Mouse (Mus musculus) macrophage (primary cell): Measurements from ENCODE around the gene Fkbp15. TPM values are rescaled to one million over a fixed set of nuclear protein-coding genes. Genes with fewer than 3 reads are reported as not detected.

Experiments used
- H3K27ac ChIP-seq: fragments of 350-480 bp; formaldehyde crosslinking; 2 replicates; pipeline ENCODE4 v1.9.0; 2021
- H3K36me3 ChIP-seq: fragments of 350-480 bp; formaldehyde crosslinking; 2 replicates; pipeline ENCODE4 v1.9.0; 2021; ENCODE audit errors: inconsistent target
- H3K4me3 ChIP-seq: fragments of 350-480 bp; formaldehyde crosslinking; 2 replicates; pipeline ENCODE4 v1.9.0; 2021; ENCODE audit errors: inconsistent target
- H3K79me2 ChIP-seq: fragments of 350-480 bp; formaldehyde crosslinking; 2 replicates; pipeline ENCODE4 v1.9.0; 2021; ENCODE audit errors: inconsistent target
- WGBS: methylation state at CpG from one replicate; pipeline ENCODE4 v1.1.7; 2026; ENCODE audit warnings: inconsistent platforms; ENCODE audit not compliant: missing documents; 5-methylcytosine and 5-hydroxymethylcytosine counted together
- polyA plus RNA-seq: library from polyadenylated mRNA; stranded (reverse); fragments of 250-400 nt; gene quantifications from 3 replicates; pipeline ENCODE4 v1.2.4, GENCODE M21; 2018; ENCODE audit warnings: inconsistent platforms
- total RNA-seq, 78 experiments: library from RNA; depleted of rRNA; stranded (reverse); fragments of 250-400 nt; gene quantifications; 1 replicate in 9 of 78; 2 replicates in 24 of 78; 3 replicates in 43 of 78; 4 replicates in 2 of 78; pipeline ENCODE4 v1.2.4; 2018; ENCODE audit warnings: inconsistent platforms in 56 of 78

Fkbp15 gene
- 100 to 1,000 TPM; 169 to 626 (median 517) TPM for total RNA-seq (2018; cell fraction: chromatin; rRNA removed)
- 100 to 1,000 TPM; 103 to 194 (median 146) TPM for total RNA-seq (2018; cell fraction: cytosol; rRNA removed)
- 100 to 1,000 TPM; 122 to 388 (median 268) TPM for total RNA-seq (2018; cell fraction: nucleus; rRNA removed)
- polyA plus RNA-seq = 137 to 171 TPM (median 154 TPM) in 3 replicates

DNA sequence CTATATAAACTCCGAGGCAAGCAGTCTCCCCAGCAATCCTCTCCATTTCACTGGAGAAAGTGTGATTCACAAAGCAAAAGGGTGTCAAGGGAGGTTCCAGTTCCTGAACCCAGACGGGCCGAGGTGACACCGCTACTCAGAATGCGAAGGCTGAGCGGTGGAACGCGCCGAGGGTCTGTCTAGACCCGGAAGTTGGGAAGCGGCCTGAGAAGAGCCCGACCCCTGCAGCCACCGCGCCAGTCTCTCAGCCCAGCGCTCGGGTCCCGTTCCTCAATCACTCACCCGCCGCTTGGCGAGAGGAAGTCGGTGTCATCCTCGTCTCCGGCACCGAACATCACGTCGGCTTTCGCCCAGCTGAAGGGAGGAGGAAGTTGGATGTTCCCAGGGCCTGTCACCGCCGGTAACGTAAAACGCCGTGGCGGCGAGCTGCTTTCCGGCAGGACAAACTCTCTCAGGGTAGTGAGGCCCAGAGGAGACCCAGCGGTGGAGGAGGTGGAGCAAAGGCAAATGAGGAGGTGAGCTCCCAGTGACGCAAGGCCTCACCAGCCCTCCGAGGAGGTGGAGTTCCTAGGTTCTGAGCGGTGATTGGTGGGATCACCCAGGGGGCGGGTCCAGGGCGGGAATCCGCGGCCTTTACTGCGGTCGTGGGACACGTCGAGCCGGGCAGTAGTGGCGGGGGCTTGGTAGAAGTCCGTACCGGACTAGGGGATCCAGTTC is at the start of gene Fkbp15, which contains the start of gene Slc31a1:
TSS of gene Fkbp15 (minus strand) at position 461 of the 717 bp plus-strand sequence.
TSS of gene Slc31a1 (plus strand) at position 640 of the 717 bp plus-strand sequence.
- WGBS = under 1% methylated on average over 40 of the region's 51 CpGs
- peak within 1 kb of the TSS; percentile 94 for H3K4me3 ChIP-seq
- H3K27ac ChIP-seq = peak within 1 kb of the TSS; percentile 94
- H3K36me3 ChIP-seq = no peaks in the 10 kb centered on the region
- peaks cover 86% of the 10 kb centered on the region for H3K79me2 ChIP-seq

DNA sequence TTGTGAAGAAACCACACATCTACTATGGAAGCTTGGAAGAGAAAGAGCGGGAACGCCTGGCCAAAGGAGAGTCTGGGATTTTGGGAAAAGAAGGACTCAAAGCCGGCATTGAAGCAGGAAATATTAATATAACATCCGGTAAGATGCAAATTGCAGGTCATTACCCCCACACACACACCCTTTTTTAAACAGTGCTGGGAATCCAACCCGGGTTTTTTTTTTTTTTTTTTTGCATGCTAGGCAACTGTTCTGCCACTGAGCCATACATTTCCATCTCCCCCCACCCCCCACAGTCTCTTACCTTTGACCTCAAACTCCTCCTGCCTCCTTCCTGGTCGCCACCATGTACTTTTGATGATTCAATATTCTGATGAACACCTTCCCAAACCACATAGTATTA is 49.3 kb upstream of the Fkbp15 start:
- Histone ChIP-seq H3K27ac (peak overlapping the region; percentile 78; the same call in 1 of the 2 replicates), H3K79me2 (peaks cover 76% of the 10 kb centered on the region)
- WGBS = 43% methylated on average over 6 of the region's 6 CpGs

DNA sequence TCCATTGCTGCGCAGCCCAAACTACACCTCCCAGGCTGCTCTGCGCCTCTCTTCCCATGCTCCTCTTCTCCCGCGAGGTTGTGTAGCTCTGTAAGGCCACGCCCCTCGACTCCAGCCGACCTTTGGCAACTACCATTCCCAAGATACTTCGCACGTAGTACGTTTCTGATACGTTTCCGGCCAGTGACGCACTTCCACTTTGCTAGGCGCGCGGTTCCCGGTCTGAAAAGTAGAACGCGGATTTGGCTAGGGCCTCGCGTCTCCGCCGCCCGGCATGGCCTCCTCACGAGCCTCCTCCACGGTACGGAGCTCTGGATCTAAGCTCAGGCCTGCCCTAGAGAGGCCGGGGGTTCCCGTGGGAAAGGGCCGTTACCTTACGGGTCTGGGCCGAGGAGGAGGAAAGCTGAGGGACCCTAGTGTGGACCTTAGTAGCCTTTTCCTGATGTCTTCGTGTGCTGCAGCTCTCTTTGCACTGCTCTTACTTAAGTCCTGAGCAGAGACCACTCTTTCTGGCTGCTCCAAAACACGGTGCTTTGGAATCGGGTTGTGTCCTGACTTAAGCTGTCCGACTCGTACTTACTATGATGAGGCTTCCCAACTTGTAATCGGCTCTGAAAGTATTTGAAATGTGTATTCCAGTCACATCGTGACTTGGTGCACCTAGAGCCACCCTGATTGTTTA is 48.4 kb upstream of the Fkbp15 start, which contains the start of the genes Cdc26 and Prpf4:
TSS of gene Cdc26 (minus strand) at position 42 of the 682 bp plus-strand sequence.
TSS of gene Prpf4 (plus strand) at position 197 of the 682 bp plus-strand sequence.
- H3K4me3 ChIP-seq = peak within 1 kb of the TSS; percentile 94
- WGBS = under 1% methylated on average over 39 of the region's 39 CpGs
- H3K27ac ChIP-seq = peak within 1 kb of the TSS; percentile 78
- peaks cover 25% of the 10 kb centered on the region for H3K36me3 ChIP-seq
- H3K79me2 ChIP-seq = peaks cover 84% of the 10 kb centered on the region

More for the DNA sequence above, 49.3 kb upstream of the Fkbp15 start:
- peaks cover 32% of the 10 kb centered on the region for H3K36me3 ChIP-seq
- peak overlapping the region; percentile 94 for H3K4me3 ChIP-seq

DNA sequence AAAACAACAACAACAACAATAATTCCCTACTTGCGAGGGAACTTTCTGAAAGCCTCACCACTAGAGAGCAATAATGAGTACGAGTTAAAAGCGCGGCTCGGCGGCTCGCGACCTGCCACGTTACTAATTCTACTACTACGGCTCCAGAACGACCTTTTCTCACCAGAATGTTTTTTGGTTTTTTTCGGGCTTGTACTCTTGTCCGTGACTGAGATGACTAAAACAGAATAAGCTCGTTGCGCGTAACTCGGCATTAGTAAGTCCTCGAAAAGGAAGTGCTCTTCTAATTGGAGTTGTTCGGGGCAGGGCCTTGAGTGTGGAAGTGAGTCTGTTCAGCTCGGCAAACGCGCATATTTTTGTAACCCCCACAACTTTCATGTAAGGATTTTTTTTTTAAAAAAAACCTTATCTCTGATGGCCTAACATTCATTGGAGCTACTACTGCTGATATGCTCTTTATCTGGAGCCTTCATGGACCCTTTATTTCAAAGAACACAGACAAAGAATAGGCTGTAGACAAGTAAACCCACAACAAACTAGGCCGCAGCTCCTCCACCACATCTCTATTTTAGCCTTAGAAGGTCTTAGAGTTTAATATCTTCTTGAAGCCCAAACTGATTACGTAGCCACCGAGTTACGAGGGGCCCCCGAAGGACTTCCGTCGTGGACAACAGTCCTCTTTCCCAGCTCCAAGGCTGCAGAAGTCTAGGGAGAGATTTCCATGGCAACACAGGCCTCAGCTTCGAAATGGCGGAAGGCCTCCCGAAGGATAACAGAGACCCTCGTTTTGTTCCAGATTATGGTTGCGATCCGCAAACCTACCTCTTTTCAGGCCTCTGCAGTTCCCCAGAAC is 47.6 kb upstream of the Fkbp15 start:
- H3K27ac ChIP-seq = peak overlapping the region; percentile 78
- peak overlapping the region; percentile 94 for H3K4me3 ChIP-seq
- H3K79me2 ChIP-seq = peaks cover 90% of the 10 kb centered on the region
- under 1% methylated on average over 35 of the region's 35 CpGs for WGBS
- H3K36me3 ChIP-seq = peaks cover 25% of the 10 kb centered on the region

DNA sequence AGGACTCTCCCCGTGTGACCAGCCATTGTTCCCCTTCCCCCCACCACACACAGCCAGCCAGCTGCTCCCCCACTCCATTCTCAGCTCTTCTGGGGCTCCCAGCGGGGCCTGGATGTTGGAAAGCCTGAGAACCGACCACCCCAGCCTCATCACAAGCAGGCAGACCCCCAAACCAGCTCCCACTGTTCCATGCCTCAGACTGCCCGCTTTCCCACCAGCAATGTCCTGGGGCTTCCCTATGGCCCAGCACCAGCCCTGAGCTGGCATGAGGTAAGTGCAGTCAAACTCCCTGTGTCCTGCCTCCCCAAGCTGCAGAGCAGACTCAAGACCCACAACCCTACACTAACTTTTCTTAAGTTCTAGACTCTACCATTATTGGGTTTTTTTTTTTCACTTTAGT is 45.8 kb upstream of the Fkbp15 start:
- Histone ChIP-seq H3K79me2 (peaks cover 91% of the 10 kb centered on the region), H3K27ac (no peak overlapping the region), H3K36me3 (peaks cover 28% of the 10 kb centered on the region; the same call in 1 of the 2 replicates), H3K4me3 (no peak overlapping the region)
- whole genome bisulfite sequencing = 80% methylated on average over 4 of the region's 4 CpGs

DNA sequence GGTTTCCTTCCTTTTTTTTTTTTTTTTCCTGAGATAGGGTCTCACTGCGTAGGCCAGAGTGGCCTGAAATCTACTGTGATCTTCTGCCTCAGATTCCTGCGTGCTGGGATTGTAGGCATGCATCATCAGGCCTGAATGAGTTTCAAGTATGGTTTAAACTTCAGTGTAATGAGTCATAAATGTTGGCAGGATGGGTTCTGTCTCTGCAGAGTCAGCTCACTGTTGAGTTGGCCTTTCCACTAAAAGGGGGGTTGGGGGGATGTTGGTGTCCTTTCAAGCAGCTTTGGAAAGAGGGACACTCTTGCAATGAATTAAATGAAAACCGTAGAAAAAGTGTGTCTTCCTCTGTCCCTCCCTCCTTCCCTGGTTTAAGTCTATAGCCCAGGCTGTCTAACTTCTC is 38.6 kb upstream of the Fkbp15 start:
- Histone ChIP-seq H3K79me2 (peaks cover 80% of the 10 kb centered on the region), H3K4me3 (no peak overlapping the region), H3K27ac (no peak overlapping the region), H3K36me3 (peaks cover 68% of the 10 kb centered on the region; the same call in 1 of the 2 replicates)
- WGBS = 96% methylated on average over 2 of the region's 3 CpGs

DNA sequence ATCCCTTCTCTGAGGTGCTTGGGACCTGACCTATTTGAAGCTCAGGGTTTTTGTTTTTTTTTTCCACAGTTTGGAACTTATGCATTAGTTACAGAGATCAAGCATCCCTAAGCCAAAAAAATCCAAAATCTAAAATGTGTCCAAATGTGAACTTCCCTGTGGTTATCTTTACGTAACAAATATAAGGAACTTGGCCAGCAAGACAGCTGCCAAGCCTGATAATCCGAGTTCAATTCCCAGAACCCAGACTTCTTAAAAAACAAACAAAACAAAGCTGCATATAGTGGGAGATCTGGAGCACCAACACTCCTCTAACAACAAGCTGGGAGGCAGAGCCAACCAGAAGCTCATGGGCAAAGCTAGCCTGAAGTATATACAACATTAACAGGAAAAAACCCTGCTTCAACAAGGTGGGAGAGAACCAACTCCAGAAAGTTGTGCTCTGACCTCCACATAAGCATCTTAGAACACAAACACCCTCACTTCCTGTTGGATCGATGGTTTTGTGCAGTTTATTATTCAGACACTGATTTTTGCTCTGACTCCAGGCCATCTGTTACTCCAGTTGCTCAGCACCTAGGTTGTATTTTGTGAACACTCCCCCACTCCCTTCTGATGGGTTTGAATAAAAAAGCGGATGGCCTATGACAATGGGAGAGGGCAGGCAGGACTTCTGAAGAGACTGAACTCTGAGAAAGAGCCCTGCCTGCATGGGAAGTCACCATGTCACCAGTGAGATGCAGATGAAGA is 37.4 kb upstream of the Fkbp15 start:
- no peak overlapping the region for H3K4me3 ChIP-seq
- peaks cover 57% of the 10 kb centered on the region; the same call in 1 of the 2 replicates for H3K36me3 ChIP-seq
- WGBS = 68% methylated on average over 4 of the region's 4 CpGs
- H3K27ac ChIP-seq = no peak overlapping the region
- peaks cover 68% of the 10 kb centered on the region for H3K79me2 ChIP-seq

DNA sequence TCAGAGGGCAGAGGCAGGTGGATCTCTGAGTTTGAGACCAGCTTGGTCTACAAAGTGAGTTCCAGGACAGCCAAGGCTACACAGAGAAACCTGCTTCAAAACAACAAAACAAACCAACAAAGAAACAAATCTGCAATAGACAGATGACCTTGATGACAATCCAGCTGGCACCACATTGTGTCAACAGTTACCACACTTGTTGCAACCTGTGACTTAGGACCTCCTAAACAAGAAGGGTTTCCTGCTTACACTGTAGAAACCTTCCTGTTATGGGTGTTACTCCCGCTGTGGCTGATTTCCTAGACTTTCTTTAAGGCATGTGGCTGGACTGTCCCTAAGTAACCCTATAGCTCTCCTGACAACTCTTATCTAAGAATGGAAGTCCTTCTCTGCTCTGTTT is 35.5 kb upstream of the Fkbp15 start:
- Histone ChIP-seq H3K36me3 (peaks cover 43% of the 10 kb centered on the region; the same call in 1 of the 2 replicates), H3K79me2 (peaks cover 48% of the 10 kb centered on the region), H3K4me3 (no peak overlapping the region), H3K27ac (no peak overlapping the region)
- 63% methylated on average over 1 of the region's 1 CpGs for WGBS

DNA sequence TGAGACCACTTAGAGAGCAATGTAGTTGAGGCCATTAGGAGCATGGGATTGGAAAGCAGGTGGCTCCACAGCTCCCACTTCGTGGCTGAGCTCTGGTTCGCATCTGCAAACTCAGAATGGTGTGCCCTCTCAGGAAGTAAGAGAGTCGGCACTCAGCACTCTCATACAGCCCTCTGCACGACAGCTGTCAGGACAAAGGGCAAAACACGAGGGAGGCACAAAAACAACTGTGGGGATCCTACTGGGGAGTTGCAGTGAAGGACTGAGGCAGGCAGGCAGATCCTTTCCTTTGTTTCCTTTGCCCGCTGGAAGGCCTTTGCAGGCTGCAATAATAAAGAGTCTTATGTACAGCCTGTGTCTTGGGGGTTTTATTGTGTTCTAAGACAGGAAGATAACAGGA is 33.1 kb upstream of the Fkbp15 start:
- H3K36me3 ChIP-seq = peaks cover 40% of the 10 kb centered on the region; the same call in 1 of the 2 replicates
- 90% methylated on average over 6 of the region's 6 CpGs for WGBS
- no peak overlapping the region for H3K4me3 ChIP-seq
- peaks cover 32% of the 10 kb centered on the region for H3K79me2 ChIP-seq
- H3K27ac ChIP-seq = no peak overlapping the region

DNA sequence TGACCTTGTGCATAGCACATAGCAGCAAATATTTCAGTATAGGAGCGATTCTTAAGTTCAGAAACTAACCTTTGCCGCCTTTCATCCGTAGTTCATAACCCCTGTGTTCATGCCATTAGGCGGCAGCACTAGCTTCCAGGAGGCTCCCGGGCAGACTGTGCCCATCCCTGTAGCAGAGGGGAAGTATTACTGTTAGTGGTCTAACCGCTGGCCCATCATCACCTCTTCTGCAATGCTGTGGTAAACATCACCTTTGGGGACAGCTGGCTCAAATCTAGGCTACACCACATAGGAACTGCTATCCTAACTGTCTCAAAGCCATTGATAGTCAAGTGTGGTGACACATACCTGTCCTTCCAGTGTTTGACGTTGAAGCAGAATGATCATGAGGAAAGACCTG is 31.5 kb upstream of the Fkbp15 start:
- WGBS = 57% methylated on average over 7 of the region's 7 CpGs
- peaks cover 16% of the 10 kb centered on the region for H3K79me2 ChIP-seq

DNA sequence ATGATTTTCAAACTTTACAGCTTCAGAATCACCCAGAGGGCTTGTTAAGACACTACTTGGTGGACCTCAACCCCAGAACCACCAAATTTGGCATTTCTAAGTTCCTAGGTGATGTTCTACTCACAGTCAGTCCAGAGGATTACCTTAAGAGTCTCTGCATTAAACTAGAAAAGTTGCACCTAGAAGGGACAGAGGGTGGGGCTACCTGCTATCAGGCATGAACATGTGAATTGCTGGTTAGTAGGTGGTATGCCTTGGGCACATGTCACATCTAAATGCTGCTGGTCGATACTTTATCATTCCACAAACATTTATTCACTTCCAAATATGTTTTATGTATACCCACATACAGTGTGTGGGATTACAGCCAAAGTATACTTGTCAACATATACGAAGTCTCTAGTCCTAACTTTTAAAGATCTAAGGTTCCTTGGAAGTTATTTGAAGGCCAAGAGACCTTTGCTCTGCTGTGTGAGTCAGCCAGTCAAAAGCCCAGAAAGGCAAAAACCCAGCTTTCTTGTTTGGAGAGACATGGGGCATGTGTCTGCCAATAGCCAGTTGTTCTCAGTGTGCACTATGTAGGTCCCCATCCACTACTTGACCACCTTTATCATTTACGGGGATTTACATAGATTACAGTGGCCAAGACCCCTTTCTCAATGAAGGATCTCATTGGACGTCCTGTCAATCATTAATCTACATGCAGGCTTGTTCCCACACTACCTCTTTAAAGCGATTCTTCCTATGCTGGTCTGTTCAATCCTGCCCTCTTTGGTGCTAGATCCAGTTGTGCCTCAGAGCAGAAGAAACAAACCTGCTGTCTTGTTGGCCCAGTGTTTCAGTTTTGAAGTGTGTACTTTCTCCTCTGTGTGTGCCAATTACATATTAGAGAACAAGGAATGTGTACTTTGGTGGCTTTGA is 29.5 kb upstream of the Fkbp15 start:
- no peak overlapping the region for H3K27ac ChIP-seq
- H3K36me3 ChIP-seq = peaks cover 51% of the 10 kb centered on the region; the same call in 1 of the 2 replicates
- 92% methylated on average over 5 of the region's 5 CpGs for WGBS

More for the DNA sequence above, 31.5 kb upstream of the Fkbp15 start:
- Histone ChIP-seq H3K27ac (no peak overlapping the region), H3K4me3 (no peak overlapping the region), H3K36me3 (peaks cover 50% of the 10 kb centered on the region; the same call in 1 of the 2 replicates)

DNA sequence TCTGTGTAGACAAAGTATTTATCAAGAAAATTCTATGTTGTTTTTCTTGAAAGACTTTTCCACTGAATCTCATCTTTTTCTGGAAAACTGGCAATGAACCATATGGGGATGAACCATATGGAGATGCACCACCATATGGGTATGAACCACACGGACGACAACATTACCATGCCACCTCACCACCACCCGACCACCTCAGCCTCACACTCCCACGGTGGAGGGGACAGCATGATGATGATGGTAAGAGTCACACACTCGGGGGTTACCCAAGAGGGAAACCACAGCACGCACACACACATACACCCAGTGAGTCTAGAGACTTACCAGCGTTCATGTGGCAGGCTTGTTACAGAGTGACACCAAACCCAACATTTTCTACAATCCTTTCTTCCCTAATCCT is 25.1 kb upstream of the Fkbp15 start:
- Histone ChIP-seq H3K79me2 (peaks cover 54% of the 10 kb centered on the region), H3K36me3 (peaks cover 52% of the 10 kb centered on the region; the same call in 1 of the 2 replicates), H3K4me3 (no peak overlapping the region), H3K27ac (no peak overlapping the region)
- 90% methylated on average over 5 of the region's 7 CpGs for WGBS

More for the DNA sequence above, 29.5 kb upstream of the Fkbp15 start:
- Histone ChIP-seq H3K79me2 (peaks cover 10% of the 10 kb centered on the region; the same call in 1 of the 2 replicates), H3K4me3 (no peak overlapping the region)
